Mouse (Mus musculus) embryo, embryonic 9.5 days (tissue): Measurements from ENCODE around the gene Snapin.

Experiments used
- DNase-seq: peaks from one replicate; pipeline ENCODE4 v3.0.0-alpha.2; 2017; ENCODE audit errors: extremely low spot score

Gene Snapin

DNA sequence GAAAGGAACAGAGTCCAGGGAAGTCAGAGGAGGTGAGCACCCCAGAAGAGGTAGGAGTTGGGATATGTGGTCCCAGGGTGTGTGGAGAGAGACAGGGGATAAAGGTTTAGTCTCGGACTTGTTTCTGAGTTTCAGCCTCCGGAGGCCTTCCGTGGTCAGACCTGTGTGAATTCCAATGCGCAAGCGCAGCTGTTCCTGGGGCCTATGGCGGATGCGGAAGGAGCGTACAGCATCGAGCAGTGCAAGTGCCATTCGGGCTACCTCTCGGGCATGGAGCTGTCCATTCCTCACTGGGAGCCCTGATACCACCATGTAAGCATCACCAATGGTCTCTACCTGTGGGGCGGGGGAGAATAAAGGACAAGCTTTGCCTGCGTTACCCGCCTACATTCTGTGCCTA is 35.9 kb downstream of the Snapin start:
- no peak for DNase-seq

DNA sequence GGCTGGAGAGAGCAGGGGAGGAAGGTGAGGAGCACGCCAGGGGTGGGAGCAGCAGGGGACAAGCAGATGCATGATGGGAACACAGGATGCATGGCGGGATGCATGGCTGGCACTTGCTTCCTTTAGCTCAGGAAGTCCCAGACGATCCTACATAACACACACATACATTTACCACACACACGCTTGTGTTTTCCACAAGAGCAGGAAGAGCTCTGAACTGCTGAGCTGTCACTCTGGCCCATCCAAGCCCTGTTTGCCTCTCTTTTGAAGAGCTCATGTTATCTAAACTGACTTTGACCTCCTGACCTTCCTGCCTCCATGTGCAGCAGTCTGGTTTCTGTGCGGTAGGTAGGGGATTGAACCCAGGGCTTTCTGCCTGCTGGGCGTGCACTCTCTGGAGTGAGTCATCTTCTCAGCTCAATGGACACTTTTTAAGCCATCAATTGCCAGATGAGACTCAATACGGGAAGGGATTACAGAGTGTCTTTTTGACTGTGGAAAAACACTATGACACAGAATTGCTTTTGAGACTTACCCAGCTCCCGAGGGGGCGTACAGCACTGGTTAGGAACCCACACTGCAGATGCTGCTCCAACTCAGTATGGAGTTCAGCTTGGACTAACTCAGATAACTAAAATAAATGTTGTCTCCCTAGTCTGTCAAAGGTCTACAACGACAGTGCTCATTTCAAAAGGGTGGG is 39.3 kb downstream of the Snapin start:
- peak; percentile 33 for DNase-seq

DNA sequence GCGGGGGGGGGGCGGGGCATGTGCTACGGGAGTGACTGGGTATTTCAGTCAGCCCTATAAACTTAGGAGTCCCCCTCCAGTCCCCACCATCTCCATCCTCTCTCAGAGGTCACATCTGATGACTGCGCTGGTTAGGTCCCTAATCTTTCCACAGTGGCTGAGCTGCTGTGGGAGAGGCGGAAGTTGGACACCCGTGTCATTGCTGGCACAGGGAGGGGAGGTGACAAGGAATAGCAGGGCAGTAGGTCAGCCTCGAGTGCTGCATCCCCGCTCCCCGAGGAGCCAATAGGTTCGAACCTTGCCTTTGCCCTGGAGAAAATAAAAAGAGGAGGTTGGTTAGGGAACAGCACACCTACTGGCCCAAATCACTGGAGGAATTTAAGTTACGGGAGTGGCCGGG is 40.0 kb downstream of the Snapin start:
- no peak for DNase-seq

DNA sequence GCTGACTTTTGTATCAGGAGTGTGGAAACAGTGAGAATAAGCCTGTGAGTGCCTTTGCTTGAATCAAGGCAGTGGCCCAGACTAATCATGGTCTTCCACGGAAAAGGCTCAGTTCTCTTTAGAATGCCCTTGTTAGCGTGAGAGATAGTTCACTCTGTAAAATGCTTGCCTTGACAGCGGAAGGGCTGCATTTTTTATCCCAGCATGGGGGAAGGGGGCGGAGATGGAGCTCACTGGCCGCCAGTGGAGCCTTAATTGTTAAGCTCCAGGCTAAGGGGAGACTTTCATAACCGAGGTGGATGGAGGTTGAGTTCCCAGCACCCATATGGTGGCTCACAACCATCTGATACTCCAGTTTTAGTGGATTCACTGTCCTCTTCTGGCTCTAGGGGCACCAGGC is 42.2 kb downstream of the Snapin start:
- no peak for DNase-seq

DNA sequence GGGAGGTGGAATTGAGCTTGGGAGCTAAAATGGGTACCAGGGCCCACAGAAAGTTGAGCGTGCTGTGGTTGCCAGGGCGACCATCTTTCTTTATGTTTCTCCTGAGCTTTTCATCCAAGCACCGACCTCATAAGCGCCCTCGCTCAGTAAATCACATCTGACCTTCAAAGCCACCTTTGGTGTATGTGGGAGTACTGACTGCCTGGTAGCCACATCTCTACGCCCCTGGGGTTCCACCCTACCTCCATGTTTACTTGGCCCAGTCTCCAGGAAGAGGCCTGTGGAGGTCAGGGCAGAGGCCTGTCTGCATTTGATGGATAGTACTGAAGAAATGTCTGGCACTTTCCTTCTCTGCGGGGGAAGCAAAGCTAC is 43.7 kb downstream of the Snapin start:
- no peak for DNase-seq

DNA sequence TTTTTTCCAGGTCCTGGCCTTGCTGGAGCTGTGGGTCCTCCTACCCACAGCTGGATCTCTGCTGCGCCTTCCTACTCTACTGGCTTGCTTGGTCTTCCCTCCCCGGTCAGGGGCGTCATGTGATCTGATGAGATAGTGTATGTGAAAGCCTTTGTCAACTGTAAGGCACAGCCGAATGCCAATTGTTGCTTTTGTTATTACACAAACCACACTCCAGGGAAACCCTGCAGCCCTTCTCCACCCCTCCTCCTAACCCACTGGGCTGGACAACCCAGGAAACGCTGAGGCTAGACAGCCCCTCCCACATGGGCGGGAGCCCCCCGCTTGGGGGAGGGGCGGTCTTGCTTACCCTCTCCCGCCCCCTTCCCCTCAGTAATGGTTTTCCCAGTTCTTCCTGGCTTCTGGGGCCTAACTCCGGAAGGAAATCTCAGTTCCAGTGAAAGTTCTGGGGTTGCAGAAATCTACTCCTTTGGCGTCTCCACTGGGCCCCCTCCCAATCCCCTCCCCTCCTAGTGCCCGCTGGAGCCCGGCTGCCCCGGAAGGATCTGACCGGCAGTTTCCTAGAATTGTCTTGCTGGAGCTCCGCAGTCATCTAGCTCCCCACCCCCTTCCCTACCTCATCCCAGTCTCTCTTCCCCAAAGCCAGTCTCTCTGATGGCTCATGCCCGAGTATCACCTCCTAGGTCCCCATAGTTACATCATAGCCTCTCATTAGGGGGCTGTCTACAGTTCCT is 44.3 kb downstream of the Snapin start:
- DNase-seq: peak; percentile 92

DNA sequence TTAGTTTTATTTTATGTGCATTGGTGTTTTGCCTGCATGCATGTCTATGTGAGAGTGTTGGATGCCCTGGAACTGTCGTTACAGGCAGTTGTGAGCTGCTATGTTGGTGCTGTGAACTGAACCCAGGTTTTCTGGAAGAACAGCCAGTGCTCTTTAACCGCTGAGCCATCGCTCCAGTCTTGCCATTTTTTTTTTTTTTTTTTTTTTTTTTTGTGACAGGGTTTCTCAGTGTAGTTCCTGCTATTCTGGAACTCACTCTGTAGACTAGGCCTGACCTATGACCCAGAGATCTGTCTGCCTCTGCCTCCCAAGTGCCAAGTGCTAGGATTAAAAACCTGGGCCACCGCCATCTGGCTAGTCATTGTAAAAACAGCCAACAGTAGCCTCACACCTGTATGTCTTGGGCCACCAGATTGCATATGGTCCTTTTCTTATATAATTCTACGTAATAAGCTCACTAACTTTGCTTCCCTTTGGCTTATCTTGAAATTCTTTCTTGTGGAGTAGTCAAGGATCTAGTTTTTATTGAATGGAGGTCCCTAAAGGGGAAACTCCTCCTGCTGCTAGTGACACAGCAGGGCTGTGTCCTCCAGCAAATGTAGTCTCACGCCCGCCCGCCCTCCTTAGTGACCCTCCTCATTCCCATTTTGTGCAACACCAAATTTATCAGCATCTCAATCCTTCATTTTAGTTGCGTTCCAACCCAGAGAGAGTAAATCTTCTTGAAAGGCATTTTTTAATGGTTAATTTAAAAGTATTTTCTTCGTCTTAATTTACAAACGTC is 45.2 kb downstream of the Snapin start:
- peak; percentile 25 for DNase-seq

DNA sequence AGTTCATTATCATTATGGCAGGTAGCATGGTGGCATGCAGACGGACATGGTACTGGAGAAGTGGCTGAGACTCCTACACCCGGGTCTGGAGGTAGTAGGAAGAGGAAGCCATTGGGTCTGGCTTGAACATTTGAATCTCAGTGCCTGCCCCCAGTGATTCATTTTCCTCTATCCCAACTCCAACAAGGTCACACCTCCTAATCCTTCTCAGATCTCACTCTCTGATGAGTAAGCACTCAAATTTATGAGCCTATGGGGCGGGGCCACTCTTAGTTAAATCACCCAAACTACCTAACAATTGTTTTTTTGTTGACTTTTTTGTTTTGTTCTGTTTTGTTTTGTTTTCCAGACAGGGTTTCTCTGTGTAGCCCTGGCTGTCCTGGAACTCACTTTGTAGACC is 46.9 kb downstream of the Snapin start:
- no peak for DNase-seq

DNA sequence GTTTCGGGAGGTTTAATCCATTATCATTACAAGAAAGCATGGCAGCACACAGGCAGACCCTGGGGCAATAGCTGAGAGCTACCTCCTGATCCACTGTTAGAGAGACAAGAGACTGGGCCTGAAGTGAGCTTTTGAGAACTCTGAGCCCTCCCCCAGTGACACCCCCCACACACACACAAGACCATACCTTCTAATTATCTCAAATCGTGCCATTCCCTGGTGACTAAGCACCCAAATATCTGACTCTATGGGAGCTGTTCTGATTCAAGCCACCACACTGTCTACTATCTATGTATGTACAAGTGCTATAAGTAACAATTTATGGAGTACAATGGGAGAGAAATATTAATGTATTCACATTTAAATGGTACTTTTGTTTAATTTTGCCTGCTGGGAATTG is 50.1 kb downstream of the Snapin start:
- DNase-seq: no peak
